Mouse (Mus musculus) spleen, postnatal 4 days (tissue): ENCODE data around the gene Amhr2.

Experiments used
- DNase-seq, 2 experiments: peaks; one replicate each; pipeline ENCODE4 v3.0.0; 2022; ENCODE audit warnings: low spot score in 2 of 2

Gene Amhr2

DNA sequence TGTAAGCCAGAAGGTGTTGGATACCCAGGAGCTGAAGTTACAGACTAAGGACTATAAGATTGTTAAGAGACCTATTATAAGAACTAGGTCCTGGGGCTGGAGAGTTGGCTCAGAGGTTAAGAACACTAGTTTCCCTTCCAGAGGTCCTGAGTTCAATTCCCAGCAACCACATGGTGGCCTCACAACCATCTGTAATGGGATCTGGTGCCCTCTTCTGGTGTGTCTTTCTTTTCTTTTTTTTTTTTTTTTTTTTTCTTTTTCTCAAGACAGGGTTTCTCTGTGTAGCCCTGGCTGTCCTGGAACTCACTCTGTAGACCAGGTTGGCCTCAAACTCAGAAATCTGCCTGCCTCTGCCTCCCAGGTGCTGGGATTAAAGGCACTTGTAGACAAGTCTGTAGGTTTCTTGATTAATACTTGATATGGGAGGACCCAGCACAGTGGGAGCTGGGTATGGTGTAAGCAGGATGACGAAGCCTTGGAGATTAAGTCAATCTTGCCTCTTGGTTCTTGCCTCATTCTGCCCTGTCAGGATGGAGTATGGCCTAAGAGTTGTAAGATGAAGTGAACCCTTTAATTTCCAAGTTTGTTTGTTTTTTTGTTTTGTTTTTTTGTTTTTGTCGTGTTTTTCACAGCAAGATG lies 21.4 kb upstream of the Amhr2 start:
- DNase-seq = no peak

DNA sequence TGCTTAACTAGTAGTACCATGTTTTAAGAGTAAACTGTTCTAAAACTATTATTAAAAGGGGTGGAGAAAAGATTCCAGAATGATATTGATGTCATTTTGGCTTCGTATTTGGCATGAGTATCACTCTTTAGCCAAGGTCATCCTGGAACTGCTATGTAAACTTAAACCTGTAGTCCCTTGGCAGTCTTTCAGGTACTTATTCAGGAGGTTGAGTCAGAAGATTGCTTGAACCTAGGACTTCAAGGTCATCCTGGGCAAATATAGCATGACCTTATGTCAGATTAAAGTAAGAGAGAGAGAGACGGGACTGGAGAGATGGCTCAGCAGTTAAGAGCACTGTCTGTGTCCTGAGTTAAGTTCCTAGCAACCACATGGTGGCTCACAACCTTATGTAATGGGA lies 20.5 kb upstream of the Amhr2 start:
- DNase-seq = no peak

DNA sequence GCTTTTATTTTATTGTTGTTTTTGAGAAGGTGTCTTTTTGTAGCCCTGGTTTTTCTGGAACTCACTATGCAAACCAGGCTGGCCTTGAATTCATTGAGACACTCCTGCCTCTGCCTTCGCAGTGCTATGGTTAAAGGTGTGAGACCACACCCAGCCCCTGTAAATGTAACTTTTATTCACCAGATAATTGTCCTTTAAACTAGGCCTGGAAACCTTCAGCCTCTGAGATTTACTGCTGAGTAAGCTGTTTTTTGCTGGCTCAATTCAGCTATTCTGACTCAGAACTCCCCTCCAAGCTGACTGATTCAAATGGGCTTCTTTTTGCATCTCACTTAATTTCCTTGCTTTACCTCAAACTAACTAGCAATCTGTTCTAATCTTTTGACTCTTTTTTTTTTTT lies 18.2 kb upstream of the Amhr2 start:
- no peak for DNase-seq

DNA sequence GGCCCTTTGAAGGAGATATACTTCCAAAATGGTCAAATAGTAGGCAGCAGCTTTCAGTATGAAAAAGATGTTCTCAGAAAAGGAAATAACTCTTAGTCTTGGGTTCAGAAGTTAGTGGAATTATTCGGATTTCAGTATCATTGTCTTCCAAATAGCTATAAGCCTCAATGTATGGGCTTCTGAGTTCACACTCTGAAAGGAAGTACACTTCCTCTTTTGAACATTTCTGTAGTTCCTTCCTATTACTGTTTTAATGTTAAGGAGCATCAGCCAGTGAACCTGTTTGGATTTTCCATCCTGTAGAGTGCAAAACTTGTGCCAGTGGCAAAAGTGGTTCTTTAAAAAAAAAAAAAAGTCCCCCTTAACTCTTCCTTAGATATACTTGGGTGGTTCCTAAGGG lies 13.1 kb upstream of the Amhr2 start:
- no peak for DNase-seq

DNA sequence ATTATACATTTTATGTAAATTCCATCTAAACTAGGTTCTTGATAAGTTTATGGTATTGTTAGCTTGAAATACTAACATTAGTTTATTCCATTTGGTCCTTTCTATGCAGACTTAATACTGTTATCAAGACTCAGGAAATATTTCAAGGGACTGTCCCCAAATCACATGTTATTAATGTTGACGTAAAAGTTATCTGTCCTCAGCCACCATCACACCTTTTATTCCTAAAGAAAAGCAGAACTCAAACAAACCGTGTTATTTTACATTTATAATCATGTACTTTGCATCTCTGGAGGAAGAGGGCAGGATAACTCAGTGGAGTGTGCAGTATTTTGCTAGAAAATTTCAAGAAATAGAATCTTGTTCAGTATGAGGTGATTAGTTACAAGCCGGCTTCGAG lies 12.0 kb upstream of the Amhr2 start:
- no peak for DNase-seq

DNA sequence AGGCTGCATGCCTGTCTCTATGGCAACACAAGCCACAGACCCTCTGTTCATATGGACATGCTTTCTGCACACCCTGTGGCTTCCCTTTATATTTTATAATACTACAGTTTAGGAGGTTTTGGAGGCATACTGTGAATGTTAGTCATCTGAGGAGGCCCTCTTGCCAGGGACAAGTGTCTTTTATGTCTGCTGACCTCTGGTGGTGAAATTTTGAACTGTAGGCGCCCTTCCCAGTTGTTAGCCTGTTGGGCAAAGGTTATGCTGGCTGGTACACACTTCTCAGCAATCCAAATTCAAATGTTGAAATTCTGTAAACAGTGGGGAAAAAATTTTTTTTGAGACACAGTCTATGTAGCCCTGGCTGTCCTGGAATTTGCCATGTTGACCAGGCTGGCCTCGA lies 2.7 kb upstream of the Amhr2 start:
- DNase-seq = peak; percentile 79 to 91

DNA sequence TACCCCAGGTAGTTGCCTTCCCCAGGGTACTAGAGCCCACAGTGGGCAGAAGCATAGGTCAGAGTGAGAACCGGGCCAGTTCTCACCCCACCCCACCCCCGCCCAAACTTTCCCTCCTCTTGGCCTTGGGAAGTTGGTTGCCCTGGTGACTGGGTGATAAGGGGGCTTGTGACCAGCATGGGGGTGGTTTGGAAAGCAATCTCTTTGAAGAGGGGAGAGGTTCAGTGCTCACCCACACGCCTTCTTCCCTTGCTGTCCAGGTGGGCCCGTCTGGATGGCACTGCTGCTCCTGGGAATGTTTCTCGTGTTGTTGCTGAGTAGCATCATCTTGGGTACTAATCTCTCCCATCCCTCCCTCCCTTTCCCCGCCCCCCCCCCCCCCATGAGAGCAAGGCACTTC lies 1.3 kb downstream of the Amhr2 start:
- no peak for DNase-seq

DNA sequence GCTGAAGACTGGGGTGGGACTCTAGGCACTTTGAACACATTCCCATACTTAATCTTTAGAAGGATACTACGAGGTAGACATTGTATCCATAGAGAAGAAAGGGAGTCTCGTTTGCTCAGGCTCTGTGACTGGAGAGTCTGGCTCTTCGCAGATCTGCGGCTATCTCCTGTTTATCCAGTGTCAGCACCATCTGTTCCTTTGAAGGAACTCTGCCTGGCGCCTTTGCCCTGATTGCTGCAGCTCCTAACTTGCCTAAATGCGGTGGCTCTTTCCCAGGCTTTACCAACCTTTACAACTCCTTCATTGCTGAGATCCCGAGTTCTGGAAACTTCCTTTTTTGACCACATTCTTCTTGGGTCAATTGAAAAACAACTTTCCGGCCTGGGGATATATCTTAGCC lies 4.2 kb downstream of the Amhr2 start:
- DNase-seq = no peak

DNA sequence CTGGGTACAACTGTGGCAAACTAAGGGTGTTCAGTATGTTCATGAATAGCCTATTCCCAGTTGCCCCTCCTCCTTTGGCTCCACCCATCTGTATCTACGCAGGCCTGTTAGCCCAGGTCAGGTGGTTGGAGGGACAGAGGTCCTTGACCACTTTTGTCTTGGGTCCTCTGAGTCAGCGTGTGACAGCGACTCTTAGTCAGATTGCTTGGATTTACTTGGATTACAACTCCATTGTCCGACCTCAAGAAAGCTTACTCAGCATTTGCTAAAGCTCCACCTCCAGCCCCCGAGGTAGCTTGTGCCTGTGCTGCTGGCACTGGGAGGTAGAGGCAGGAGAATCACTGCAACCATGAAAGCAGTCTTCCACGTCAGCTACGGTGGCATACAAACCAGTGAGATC lies 5.8 kb downstream of the Amhr2 start:
- DNase-seq = no peak

DNA sequence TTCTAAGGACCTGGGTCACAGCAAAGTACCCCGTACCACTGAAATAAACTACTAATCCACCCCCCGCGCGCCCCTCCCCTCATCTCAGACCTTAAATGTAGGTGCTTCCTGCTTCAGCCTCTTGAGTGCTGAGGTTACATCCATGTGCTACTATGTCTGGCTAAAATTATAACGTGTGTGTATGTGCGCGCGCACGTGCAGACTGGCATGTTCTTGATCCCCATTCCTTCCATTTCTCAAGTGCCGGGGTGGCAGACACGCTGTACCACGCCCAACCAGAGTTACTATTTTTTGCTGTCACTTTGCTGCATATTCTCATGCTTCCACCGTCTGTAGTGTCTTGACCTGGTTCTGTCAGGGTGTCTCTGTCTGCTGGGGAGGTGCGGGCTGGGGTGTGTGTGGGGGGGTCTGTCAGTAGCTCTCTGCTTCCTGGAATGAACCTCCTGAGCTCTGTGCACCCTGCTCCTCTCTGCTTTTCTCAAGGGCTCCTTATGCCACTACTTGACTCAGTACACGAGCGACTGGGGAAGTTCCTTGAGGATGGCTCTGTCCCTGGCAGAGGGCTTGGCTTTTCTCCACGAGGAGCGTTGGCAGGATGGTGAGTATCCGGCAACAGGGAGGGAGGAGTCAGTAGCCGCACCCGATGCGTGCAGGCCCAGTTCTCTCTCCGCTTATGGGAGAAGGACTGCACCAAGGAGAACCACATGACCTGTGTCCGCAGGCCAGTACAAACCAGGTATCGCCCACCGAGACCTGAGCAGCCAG lies 6.7 kb downstream of the Amhr2 start:
- DNase-seq = no peak

DNA sequence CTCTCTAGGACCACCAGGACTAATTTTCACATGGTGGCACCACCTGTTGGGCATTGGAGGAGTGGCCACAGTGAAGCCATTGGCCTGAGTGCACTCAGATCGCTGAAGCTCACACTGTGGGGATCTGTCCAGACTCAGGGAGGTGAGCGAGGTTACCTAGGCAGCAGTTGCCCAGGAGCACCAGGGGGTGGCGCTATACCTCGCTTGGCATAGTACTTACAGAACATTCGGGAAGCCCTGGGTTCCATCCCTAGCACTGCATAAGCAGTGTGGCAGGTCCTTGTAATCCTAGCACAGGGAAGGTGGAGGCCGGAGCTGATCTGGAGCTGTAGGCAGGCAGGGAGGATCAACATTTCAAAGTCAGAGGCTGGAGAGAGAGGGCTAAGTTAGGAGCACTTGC lies 10.8 kb downstream of the Amhr2 start:
- DNase-seq = peak in 1 of 2 experiments; percentile 41

DNA sequence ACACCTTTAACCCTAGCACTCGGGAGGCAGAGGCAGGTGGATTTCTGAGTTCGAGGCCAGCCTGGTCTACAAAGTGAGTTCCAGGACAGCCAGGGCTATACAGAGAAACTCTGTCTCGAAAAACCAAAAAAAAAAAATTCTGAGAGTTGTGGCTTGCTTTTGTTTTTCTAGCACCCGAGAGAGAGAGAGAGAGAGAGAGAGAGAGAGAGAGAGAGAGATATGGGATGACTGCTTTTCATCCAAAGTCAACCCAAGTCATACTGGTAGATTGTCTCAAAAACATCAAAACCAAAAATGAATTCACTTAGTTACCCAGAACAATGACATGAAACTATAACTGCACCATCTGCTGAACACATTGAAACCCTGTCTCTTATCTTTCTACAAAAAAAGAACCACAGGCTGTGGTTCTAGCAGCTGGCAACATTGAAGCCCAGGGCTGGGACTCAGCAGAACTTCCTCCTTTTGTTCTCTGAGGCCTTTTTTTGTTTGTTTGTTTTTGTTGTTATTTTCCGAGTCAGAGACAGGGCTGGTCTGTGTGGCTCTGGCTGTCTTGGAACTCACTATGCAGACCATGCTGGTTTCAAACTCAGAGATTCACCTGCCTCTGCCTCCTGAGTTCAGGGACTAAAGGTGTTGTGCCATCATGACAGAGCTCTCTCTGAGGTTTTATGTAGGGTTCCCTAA lies 13.0 kb downstream of the Amhr2 start:
- DNase-seq = peak in 1 of 2 experiments; percentile 17

DNA sequence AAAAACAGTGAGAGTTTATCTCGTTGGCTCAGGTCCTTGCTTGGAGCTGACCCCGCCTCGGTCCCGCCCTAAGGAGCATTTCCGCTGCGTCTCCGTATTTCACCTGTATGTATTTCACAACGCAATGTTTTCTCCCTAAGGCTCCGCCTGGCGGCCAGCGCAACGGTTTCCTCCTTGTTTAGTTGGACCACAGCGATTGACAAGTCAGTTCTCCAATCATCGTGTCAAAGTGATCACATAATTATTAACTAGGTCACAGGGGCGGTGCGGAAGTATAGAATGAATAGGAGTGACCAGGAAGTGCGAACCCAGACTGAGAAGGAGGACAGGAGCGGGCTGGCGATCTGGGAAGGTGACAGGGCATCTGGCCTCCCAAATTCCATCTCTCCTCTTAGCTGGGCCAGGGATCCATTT lies 13.7 kb downstream of the Amhr2 start, which contains the start of gene Prr13:
Gene Prr13 (plus strand): TSS at position 125 of the 414 bp plus-strand sequence.
- peak; percentile 91 to 92 for DNase-seq

DNA sequence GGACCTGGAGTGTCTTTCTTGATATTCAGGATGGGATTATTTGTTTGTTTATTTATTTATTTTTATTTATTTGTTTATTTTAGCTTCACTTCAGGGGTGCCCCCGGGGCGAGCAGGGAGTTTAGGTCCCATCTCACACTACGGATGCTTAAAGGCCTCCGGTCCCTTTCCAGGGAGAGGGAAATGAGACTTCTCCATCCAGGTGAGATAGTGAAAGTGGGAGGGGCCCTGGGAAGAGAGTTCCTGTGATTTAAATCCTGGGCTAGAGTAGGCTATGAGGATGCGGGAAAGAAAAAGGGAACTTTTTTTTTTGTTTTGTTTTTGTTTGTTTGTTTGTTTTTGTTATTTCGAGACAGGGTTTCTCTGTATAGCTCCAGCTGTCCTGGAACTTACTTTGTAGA lies 14.2 kb downstream of the Amhr2 start:
- no peak for DNase-seq

DNA sequence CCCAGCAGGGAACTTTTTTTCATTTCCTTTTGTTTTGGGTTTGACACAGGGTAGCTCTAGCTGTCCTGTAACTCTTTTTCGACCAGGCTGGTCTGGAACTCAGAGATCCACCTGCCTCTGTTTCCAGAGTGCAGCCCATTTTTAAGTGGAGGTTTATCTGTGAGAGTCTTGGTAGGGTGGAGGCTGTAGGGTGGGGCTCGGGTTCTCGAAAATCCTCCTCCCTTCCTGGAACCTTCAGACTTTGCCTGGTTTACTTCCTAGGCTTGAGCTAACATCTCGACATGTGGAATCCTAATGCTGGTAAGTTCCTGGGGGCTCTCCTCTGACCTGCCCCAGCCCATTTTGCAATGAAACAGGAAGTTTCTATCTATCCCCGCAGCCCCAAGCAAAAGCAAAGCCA lies 14.7 kb downstream of the Amhr2 start:
- DNase-seq = peak in 1 of 2 experiments; percentile 43

DNA sequence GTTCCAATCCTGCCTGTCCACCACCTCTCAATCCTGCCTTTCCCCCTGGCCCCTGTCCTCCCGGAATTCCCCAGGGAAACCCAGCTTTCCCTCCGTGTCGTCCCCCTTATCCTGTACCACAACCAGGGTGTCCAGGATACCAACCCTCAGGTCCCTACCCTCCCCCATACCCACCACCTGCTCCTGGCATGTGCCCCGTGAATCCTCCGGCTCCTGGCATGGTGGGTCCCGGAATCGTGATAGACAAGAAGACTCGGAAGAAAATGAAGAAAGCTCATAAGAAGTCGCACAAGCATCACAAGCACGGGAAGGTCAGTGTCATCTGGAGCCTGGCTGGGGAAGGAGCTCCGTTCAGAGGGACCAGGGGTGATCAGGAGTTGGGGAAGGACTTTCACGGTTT lies 15.2 kb downstream of the Amhr2 start:
- DNase-seq = no peak

DNA sequence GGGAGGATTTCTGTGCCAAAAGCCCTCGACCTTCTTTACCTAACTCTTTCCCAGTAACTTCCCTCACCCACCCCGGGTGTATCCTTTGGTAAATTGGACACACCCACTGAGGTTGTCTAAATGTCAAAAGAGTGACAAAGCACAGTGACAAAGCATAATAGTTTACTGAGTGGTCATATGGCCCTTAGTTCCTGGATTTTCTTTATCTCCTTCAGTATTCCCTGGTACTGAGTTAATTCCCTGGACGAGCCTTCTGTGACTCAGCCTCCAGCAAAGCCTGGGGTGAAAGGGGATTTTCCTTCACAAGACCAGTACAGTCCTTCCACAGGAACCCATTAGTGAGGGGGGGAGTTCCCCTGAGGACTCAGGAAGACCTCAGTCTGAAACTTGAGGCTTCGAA lies 15.8 kb downstream of the Amhr2 start:
- DNase-seq = no peak

DNA sequence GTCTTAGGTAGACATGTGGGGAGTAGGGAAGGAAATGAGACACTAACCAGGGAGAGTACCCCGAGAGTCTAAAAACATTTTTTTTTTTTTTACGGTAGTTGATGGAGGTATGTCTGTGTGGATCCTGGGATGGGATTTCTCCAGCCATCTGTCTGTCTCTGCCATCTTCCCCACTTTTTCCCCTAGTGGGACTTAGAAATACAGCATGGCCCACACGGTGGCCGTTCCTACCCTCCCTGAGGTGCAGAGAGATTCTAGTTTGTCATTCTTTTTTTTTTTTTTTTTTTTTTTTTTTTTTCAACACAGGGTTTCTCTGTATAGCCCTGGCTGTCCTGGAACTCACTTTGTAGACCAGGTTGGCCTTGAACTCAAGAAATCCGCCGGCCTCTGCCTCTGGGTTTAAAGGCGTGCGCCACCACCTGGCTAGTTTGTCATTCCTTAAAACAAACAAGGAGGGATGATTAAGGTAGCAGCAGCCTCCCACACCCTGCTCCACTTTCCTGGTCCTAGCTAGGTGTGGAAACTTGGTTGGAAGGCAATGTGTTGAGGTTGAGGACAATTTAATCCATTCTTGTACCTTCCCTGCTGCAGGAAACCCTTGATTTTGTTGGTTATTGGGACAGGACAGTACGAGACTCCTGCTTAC lies 16.4 kb downstream of the Amhr2 start:
- no peak for DNase-seq

DNA sequence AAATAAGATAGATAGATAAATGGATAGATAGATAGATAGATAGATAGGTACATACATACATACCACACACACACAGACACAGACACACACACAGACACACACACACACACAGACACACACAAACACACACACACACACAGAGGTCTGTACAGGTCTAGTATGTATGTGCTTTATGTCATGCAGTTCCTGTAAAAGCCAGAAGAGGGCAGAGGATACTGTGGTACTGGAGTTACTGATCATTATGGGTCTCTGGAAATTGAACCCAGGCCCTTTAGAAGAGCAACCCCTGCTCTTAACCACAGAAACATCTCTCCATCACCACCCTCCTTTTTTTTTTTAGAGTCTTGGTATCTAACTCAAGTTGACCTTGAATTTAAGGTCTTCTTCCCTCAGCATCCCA lies 18.5 kb downstream of the Amhr2 start:
- DNase-seq = peak in 1 of 2 experiments; percentile 38

DNA sequence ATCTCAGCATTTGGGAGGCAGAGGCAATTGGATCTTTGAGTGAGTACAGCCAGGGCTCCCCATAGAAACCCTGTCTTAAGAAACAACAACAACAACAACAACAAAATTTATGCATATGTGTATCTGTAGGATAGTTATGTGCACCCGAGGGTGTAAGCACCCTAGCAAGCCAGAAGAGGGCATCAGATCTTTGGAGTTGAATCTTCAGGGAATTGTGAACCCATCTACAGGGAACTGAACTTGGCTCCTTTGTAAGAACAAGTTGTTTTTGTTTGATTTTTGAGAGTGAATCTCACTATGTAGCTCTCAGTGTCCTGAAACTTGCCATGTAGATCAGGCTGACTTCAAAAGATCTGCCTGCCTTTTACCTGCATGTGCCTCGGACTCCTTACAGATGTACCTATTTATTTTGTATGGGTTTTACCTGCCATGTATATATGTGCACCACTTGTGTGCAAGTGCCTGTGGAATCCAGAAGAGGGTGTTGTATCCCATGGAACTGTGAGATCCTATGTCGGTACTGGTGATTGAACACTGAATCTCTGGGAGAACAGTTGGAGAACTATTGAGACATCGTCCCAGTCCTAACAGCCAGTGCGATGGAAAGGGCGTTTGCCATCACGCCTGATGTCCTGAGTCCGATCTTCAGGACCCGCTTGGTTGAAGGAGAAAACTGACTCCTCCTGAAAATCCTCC lies 23.7 kb downstream of the Amhr2 start:
- no peak for DNase-seq

DNA sequence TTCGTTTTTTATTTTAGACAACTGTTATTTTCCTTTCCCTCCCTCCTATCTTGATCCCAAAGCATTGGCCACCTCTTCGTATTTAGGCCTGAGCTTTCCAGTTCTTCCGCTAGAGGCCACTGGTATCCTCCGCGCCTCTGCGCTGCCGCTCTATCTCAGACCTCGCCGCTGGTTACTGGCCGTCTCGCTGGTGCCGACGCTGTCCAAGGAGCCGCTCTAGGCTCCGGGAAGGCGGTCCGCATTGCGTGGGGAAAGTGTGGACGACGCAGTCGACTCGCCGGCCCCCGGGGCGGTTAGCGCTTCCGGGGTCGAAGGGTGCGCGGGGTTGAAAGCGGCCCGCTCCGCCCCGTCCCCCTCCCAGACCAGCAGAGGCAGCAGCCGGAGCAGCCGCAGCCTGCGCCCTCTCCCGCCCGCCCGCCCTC lies 25.0 kb downstream of the Amhr2 start, which contains the start of gene Pcbp2:
Gene Pcbp2 (plus strand): TSS at position 357 of the 422 bp plus-strand sequence.
- peak; percentile 95 to 96 for DNase-seq
